Mouse (Mus musculus): ENCODE data around the gene Slc9a7.

- no peak for TF ChIP-seq TAL1 (IDR thresholded peaks at IDR 0.05; ENCODE audit: low read length)
- TF ChIP-seq GATA1 (IDR thresholded peaks at IDR 0.05; ENCODE audit: low read length): no peak
These were observed 225.0 kb downstream of the Slc9a7 start for GRCm38 (mm10) chrX:20066636-20067035.

All from erythroblast, embryonic 14.5 days (primary cell).